Mouse (Mus musculus) midbrain, embryonic 10.5 days (tissue): ENCODE measurements at regions not wholly inside any gene's neighbourhood (a gene's known extent, or its start where the extent isn't known, plus 50 kb on each side); places are given as distances from the start of the nearest gene placed in this dataset.

ENCODE experiments used
- DNase-seq: peaks from one replicate; pipeline ENCODE4 v3.0.0-alpha.2; 2017; ENCODE audit warnings: low spot score
- H3K27ac ChIP-seq: fragments of 300-500 bp; sonication (generic); replicated peaks from 2 replicates; pipeline ENCODE4 v1.5.1; 2016; ENCODE audit warnings: mild to moderate bottlenecking
- H3K27me3 ChIP-seq: fragments of 300-500 bp; sonication (generic); 2 replicates; pipeline ENCODE4 v1.6.1; 2016; ENCODE audit warnings: low read depth, mild to moderate bottlenecking; ENCODE audit not compliant: poor library complexity, severe bottlenecking
- H3K36me3 ChIP-seq: fragments of 300-500 bp; sonication (generic); 2 replicates; pipeline ENCODE4 v1.6.1; 2016; ENCODE audit warnings: mild to moderate bottlenecking, moderate library complexity
- H3K4me1 ChIP-seq: fragments of 300-500 bp; sonication (generic); 2 replicates; pipeline ENCODE4 v1.6.1; 2016
- H3K4me3 ChIP-seq: fragments of 300-500 bp; sonication (generic); 2 replicates; pipeline ENCODE4 v1.5.1; 2016; ENCODE audit warnings: mild to moderate bottlenecking, moderate library complexity
- H3K9me3 ChIP-seq: fragments of 300-500 bp; sonication (generic); replicated peaks from 2 replicates; pipeline ENCODE4 v1.6.1; 2016; ENCODE audit warnings: mild to moderate bottlenecking
- WGBS: fragments of 180-500 bp; shearing (Covaris S2); methylation state at CpG from one replicate; pipeline ENCODE4 v1.1.7; 2016; 5-methylcytosine and 5-hydroxymethylcytosine counted together

- Histone ChIP-seq H3K36me3 (no peaks in the 10 kb centered on the region), H3K4me1 (peaks cover 37% of the 10 kb centered on the region), H3K27ac (peak overlapping the region; percentile 74), H3K27me3 (peaks cover 6% of the 10 kb centered on the region; the same call in 1 of the 2 replicates), H3K9me3 (no peaks in the 10 kb centered on the region), H3K4me3 (no peak overlapping the region)
- 54% methylated on average over 3 of the region's 3 CpGs for WGBS
- no peak for DNase-seq
Observed at GRCm38 (mm10) chr14:114855746-114856145, 236.3 kb upstream of the Gpc5 start.

DNA sequence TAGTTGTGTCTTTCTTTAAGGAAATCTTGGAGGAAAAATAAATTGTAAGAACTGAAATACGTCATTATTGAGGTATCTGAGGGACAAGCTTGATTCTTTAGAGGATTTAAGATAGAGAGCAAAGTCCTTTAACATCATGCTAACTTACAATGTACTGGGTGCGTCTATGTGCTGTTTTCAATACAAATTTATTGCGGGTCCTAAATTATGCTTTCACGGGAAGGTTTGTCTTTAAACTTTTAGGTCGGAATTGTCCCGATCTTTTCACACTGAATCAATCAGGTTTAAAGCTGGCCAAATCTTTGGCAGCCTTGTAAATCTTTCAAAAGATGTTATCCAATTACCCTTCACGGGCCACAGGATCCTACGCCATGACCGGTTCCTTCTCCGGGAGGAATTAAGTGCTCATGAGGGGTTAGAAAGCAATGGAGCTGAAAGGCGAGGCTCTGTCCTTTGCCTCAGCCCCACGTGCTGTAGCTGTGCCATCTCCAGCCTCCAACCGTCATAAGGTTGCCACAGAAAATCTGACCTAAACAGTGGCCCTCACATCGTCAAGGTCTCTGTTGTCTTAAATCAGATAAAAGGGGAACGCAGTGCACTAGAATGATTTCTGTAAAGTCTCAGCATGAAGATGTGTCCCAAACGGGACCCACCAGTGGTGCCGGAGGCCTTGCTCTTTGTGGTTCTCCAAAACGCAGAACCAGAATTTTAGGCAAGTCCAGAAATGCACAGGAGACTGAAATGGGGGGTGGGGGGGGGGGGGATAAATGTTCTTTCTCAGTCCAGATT lies 235.6 kb upstream of the Gpc5 start:
- no peaks in the 10 kb centered on the region for H3K36me3 ChIP-seq
- H3K4me1 ChIP-seq: peaks cover 37% of the 10 kb centered on the region
- peak; percentile 67 for DNase-seq
- no peaks in the 10 kb centered on the region for H3K9me3 ChIP-seq
- 20% methylated on average over 18 of the region's 18 CpGs for WGBS
- peaks cover 6% of the 10 kb centered on the region; the same call in 1 of the 2 replicates for H3K27me3 ChIP-seq
- H3K27ac ChIP-seq: peak overlapping the region; percentile 79
- peak overlapping the region; percentile 10; the same call in 1 of the 2 replicates for H3K4me3 ChIP-seq

DNA sequence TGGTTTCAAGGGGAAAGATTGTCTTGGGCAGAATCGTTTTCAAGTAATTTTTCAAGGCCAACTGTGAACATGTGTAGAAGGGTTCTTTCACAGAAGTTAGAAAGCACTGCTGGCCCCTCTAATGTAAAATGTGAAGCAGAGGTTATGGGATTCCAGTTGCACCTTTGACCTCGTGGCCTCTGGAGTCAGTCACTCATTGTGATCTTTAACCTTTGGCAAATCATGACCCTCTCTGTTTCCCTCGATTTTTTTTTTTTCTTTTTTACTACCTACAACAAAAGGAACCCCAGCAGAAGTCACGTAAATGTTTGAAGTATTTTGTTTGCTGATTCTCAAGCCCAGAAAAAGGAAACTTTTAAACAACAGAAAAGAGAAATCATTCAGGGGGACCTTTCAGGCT lies 234.8 kb upstream of the Gpc5 start:
- Histone ChIP-seq H3K27ac (peak overlapping the region; percentile 79), H3K36me3 (no peaks in the 10 kb centered on the region), H3K4me1 (peaks cover 37% of the 10 kb centered on the region), H3K9me3 (no peaks in the 10 kb centered on the region), H3K4me3 (no peak overlapping the region; the same call in 1 of the 2 replicates), H3K27me3 (peaks cover 6% of the 10 kb centered on the region; the same call in 1 of the 2 replicates)
- under 1% methylated on average over 4 of the region's 4 CpGs for WGBS
- DNase-seq: peak; percentile 45

DNA sequence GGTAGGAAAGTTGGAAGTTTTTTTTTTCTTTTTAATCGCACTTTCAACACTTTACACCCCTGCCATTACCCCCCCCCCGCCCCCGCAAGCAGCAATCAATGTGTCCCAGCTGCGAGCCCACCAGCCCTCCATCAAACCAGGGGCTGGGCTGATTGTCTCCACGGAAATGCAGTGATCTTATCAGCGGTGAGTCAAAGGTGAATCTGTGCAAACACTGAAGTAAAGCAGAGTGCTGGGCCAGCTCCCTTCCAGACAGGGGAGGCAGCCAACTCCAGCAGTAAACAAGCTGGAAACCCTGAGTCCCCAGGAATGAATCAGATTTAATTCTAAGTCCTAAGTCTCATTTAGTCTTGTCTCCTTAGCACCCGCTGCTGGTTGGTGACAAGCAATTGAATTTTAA lies 234.3 kb upstream of the Gpc5 start:
- H3K9me3 ChIP-seq: no peaks in the 10 kb centered on the region
- no peak overlapping the region; the same call in 1 of the 2 replicates for H3K4me3 ChIP-seq
- H3K27ac ChIP-seq: peak overlapping the region; percentile 49
- H3K27me3 ChIP-seq: peaks cover 6% of the 10 kb centered on the region; the same call in 1 of the 2 replicates
- WGBS: 4% methylated on average over 7 of the region's 7 CpGs
- peak; percentile 32 for DNase-seq
- H3K4me1 ChIP-seq: peaks cover 37% of the 10 kb centered on the region
- H3K36me3 ChIP-seq: no peaks in the 10 kb centered on the region

DNA sequence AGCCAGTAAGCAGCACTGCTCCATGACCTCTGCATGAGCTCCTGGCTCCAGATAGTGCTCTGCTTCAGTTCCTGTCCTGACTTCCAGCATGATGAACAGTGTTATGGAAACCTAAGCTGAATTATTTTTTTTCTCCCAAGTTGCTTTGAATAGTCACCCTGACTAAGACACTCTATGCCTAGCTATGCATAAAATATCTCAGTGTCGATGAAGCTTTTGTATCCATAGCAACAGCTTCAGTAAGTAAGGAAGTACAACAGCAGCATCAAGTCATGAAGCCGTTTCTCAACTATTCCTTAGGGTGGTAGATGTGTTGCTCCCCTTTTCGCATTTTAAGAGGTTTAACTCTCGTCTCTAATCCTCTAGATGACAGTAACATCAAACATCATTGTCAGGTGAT lies 228.4 kb upstream of the Gpc5 start:
- Histone ChIP-seq H3K27me3 (no peaks in the 10 kb centered on the region; the same call in 1 of the 2 replicates), H3K27ac (no peak overlapping the region), H3K4me3 (no peak overlapping the region), H3K4me1 (no peaks in the 10 kb centered on the region), H3K36me3 (no peaks in the 10 kb centered on the region), H3K9me3 (no peaks in the 10 kb centered on the region)
- WGBS: 87% methylated on average over 4 of the region's 4 CpGs
- DNase-seq: no peak

- Histone ChIP-seq H3K9me3 (no peaks in the 10 kb centered on the region), H3K27ac (no peak overlapping the region), H3K4me1 (peaks cover 2% of the 10 kb centered on the region), H3K36me3 (no peaks in the 10 kb centered on the region), H3K27me3 (no peaks in the 10 kb centered on the region; the same call in 1 of the 2 replicates), H3K4me3 (no peak overlapping the region)
- 96% methylated on average over 5 of the region's 5 CpGs for WGBS
- DNase-seq: no peak
Observed at GRCm38 (mm10) chr14:114864102-114864501, 227.9 kb upstream of the Gpc5 start.

GRCm38 (mm10) chr14:114869233-114869632 lies 222.8 kb upstream of the Gpc5 start:
- H3K9me3 ChIP-seq: no peaks in the 10 kb centered on the region
- H3K36me3 ChIP-seq: no peaks in the 10 kb centered on the region
- WGBS: 56% methylated on average over 5 of the region's 5 CpGs
- DNase-seq: no peak
- H3K4me3 ChIP-seq: no peak overlapping the region
- H3K27ac ChIP-seq: no peak overlapping the region
- H3K27me3 ChIP-seq: no peaks in the 10 kb centered on the region
- peaks cover 11% of the 10 kb centered on the region for H3K4me1 ChIP-seq

GRCm38 (mm10) chr14:114875101-114875500 lies 216.9 kb upstream of the Gpc5 start:
- no peaks in the 10 kb centered on the region for H3K36me3 ChIP-seq
- H3K4me1 ChIP-seq: peaks cover 19% of the 10 kb centered on the region
- 51% methylated on average over 3 of the region's 3 CpGs for WGBS
- H3K4me3 ChIP-seq: no peak overlapping the region
- H3K9me3 ChIP-seq: no peaks in the 10 kb centered on the region
- no peak overlapping the region for H3K27ac ChIP-seq
- H3K27me3 ChIP-seq: no peaks in the 10 kb centered on the region
- DNase-seq: no peak

GRCm38 (mm10) chr14:114876427-114876826 lies 215.6 kb upstream of the Gpc5 start:
- H3K4me3 ChIP-seq: no peak overlapping the region
- peak overlapping the region; percentile 39; the same call in 1 of the 2 replicates for H3K27ac ChIP-seq
- H3K27me3 ChIP-seq: no peaks in the 10 kb centered on the region
- H3K9me3 ChIP-seq: no peaks in the 10 kb centered on the region
- H3K36me3 ChIP-seq: no peaks in the 10 kb centered on the region
- no peak for DNase-seq
- 64% methylated on average over 9 of the region's 9 CpGs for whole genome bisulfite sequencing
- H3K4me1 ChIP-seq: peaks cover 19% of the 10 kb centered on the region

GRCm38 (mm10) chr14:114877477-114877876 lies 214.5 kb upstream of the Gpc5 start:
- DNase-seq: peak; percentile 16
- H3K27ac ChIP-seq: no peak overlapping the region
- H3K27me3 ChIP-seq: no peaks in the 10 kb centered on the region
- H3K9me3 ChIP-seq: no peaks in the 10 kb centered on the region
- peaks cover 19% of the 10 kb centered on the region for H3K4me1 ChIP-seq
- no peaks in the 10 kb centered on the region for H3K36me3 ChIP-seq
- H3K4me3 ChIP-seq: no peak overlapping the region
- 48% methylated on average over 5 of the region's 5 CpGs for WGBS

GRCm38 (mm10) chr14:114880291-114880690 lies 211.7 kb upstream of the Gpc5 start:
- WGBS: 81% methylated on average over 4 of the region's 4 CpGs
- no peak for DNase-seq
- H3K27ac ChIP-seq: no peak overlapping the region

GRCm38 (mm10) chr14:114904109-114904508 lies 187.9 kb upstream of the Gpc5 start:
- DNase-seq: no peak
- Histone ChIP-seq H3K9me3 (no peaks in the 10 kb centered on the region), H3K27ac (no peak overlapping the region), H3K4me1 (no peaks in the 10 kb centered on the region), H3K36me3 (no peaks in the 10 kb centered on the region), H3K27me3 (no peaks in the 10 kb centered on the region), H3K4me3 (no peak overlapping the region)
- 85% methylated on average over 2 of the region's 2 CpGs for WGBS

More at GRCm38 (mm10) chr14:114880291-114880690, 211.7 kb upstream of the Gpc5 start:
- no peaks in the 10 kb centered on the region for H3K27me3 ChIP-seq
- H3K4me1 ChIP-seq: peaks cover 15% of the 10 kb centered on the region
- H3K4me3 ChIP-seq: no peak overlapping the region
- no peaks in the 10 kb centered on the region for H3K9me3 ChIP-seq
- H3K36me3 ChIP-seq: no peaks in the 10 kb centered on the region

DNA sequence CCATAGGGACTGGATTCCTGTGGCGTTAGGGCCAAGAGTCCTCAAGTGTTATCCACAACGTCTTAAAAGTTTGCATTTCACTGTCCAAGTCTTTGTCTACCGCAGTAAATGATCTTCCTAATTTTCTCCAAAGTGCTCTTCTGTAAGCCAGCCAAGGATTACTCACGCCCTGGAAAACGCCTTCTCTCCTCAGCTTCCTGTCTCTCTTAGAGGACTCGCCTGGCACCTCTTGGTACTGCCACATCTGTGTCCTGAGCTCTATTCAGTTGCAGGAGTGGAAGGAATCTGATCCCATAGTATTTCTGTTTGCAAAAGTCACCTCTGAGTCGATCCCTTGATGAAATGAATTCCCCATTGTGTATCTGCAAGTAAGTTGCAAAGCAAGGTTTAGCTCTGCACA lies 179.7 kb upstream of the Gpc5 start:
- Histone ChIP-seq H3K4me1 (no peaks in the 10 kb centered on the region), H3K9me3 (no peaks in the 10 kb centered on the region), H3K27me3 (no peaks in the 10 kb centered on the region), H3K27ac (no peak overlapping the region), H3K4me3 (no peak overlapping the region), H3K36me3 (no peaks in the 10 kb centered on the region)
- no peak for DNase-seq
- WGBS: 86% methylated on average over 7 of the region's 7 CpGs
